Mouse (Mus musculus) cerebellum, postnatal 14 days (tissue): ENCODE measurements around the gene Tcte1.

ENCODE experiments used
- DNase-seq, 2 experiments: peaks; one replicate each; pipeline ENCODE4 v3.0.0; 2021; ENCODE audit warnings: mixed read lengths in 2 of 2

The Tcte1 gene

GRCm38 (mm10) chr17:45548541-45549512 is 25.6 kb downstream of the Tcte1 start:
- peak; percentile 89 to 90 for DNase-seq

- DNase-seq, result peak; percentile 91 to 92
Measured at GRCm38 (mm10) chr17:45549617-45550181, 26.5 kb downstream of the Tcte1 start, which contains the start of gene Tmem151b. Tmem151b (minus strand) TSS chr17:45549677.

- DNase-seq, result no peak
Measured at GRCm38 (mm10) chr17:45550253-45550652, 27.0 kb downstream of the Tcte1 start.

GRCm38 (mm10) chr17:45551249-45551796 is 28.1 kb downstream of the Tcte1 start:
- DNase-seq, result no peak

- peak; percentile 91 to 95 for DNase-seq
Measured at GRCm38 (mm10) chr17:45551816-45552451, 28.7 kb downstream of the Tcte1 start.

GRCm38 (mm10) chr17:45553065-45553464 is 29.8 kb downstream of the Tcte1 start:
- no peak for DNase-seq

GRCm38 (mm10) chr17:45554420-45554819 is 31.2 kb downstream of the Tcte1 start:
- DNase-seq, result no peak

- DNase-seq, result peak; percentile 97 to 98
Measured at GRCm38 (mm10) chr17:45555452-45556106, 32.3 kb downstream of the Tcte1 start, which contains the start of gene Nfkbie. Nfkbie (plus strand) TSS chr17:45555703.

- DNase-seq, result no peak
Measured at GRCm38 (mm10) chr17:45556107-45556489, 32.9 kb downstream of the Tcte1 start.

GRCm38 (mm10) chr17:45556514-45557245 is 33.4 kb downstream of the Tcte1 start:
- DNase-seq, result no peak

- no peak for DNase-seq
Measured at GRCm38 (mm10) chr17:45557246-45557824, 34.1 kb downstream of the Tcte1 start.

GRCm38 (mm10) chr17:45557998-45558862 is 35.0 kb downstream of the Tcte1 start:
- DNase-seq, result peak in 1 of 2 experiments; percentile 64

GRCm38 (mm10) chr17:45559732-45560525 is 36.7 kb downstream of the Tcte1 start:
- DNase-seq, result peak; percentile 76

- DNase-seq, result no peak
Measured at GRCm38 (mm10) chr17:45563216-45563615, 40.0 kb downstream of the Tcte1 start.

GRCm38 (mm10) chr17:45563655-45564530 is 40.7 kb downstream of the Tcte1 start, which contains the start of gene Slc35b2:
Slc35b2 (plus strand) TSS chr17:45563874.
- DNase-seq, result peak; percentile 95 to 96

- DNase-seq, result peak in 1 of 2 experiments; percentile 61
Measured at GRCm38 (mm10) chr17:45564531-45565084, 41.4 kb downstream of the Tcte1 start.

- no peak for DNase-seq
Measured at GRCm38 (mm10) chr17:45565103-45565502, 41.9 kb downstream of the Tcte1 start.

- DNase-seq, result no peak
Measured at GRCm38 (mm10) chr17:45566031-45566359, 42.8 kb downstream of the Tcte1 start.
